Mouse (Mus musculus): ENCODE measurements around the gene Chuk.

- TF ChIP-seq MAFK (IDR thresholded peaks at IDR 0.05; ENCODE audit: insufficient read depth, low read depth, low read length) (no peak), ZNF384 (IDR thresholded peaks at IDR 0.05; ENCODE audit: low read depth, low read length) (no peak), HCFC1 (IDR thresholded peaks at IDR 0.05; ENCODE audit: borderline replicate concordance, insufficient read depth, low read length) (no peak), CHD2 (IDR thresholded peaks at IDR 0.05; ENCODE audit: low read depth, low read length) (no peak)
Measured at GRCm38 (mm10) chr19:44080023-44080422, 27.3 kb downstream of the Chuk start.
